Mouse (Mus musculus) thymus, postnatal 10 days (tissue): ENCODE measurements around the gene Golga4.

Experiments used
- DNase-seq, 2 experiments: peaks; one replicate each; pipeline ENCODE4 v3.0.0; 2021; ENCODE audit warnings: low spot score in 2 of 2

Golga4 gene

DNA sequence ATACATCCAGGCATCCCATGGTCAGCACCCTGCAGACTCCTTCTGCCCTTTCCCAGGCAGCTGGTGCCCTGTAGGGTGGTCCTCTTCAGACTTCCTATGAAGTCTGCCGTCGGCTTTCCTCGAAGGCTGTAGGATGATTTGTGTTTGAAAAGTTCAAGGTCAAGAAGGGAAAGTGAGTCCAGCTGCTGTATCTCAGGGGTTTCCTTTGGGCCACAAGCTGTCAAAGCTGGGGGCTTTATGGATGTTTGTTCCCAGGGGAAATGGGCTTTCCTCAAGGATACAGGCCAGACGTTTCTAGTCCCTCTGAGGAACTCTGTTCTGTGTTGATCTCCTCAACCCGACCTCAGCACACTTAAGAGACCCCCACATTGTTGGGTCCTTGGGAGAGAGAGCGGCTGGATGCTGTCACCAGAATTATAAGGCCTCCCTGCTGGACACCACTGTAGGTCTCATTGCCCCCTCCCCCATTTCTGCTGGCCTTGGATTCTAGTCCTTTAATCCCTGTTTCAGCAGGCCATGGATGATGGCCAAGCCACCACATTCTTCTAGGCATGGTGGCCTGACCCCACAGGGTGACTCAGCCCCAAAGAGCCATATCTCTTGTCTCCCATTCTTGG, 123.8 kb downstream of the Golga4 start:
- no peak for DNase-seq
